Mouse (Mus musculus): ENCODE results near the gene Abca12.

- TF ChIP-seq POLR2A (IDR thresholded peaks at IDR 0.05; ENCODE audit: low read depth, low read length) = no peak
- no peak for TF ChIP-seq CTCF (IDR thresholded peaks at IDR 0.05; ENCODE audit: borderline replicate concordance, insufficient read depth, low read length)
These were observed 1.6 kb downstream of the Abca12 start for GRCm38 (mm10) chr1:71413114-71413513.
